Mouse (Mus musculus): ENCODE results near the gene Nfix. TPM values are rescaled to one million over a fixed set of nuclear protein-coding genes. Genes with fewer than 3 reads are reported as not detected.

Gene Nfix
- total RNA-seq, 2 experiments from 2014 or later: 291 to 300 TPM

GRCm38 (mm10) chr8:84722530-84722849 is 77.7 kb downstream of the Nfix start:
- no peak for DNase-seq (ENCODE audit: low spot score in 2 of 2)

GRCm38 (mm10) chr8:84718959-84719690 is 81.0 kb downstream of the Nfix start:
- no peak for DNase-seq (ENCODE audit: low spot score in 2 of 2)

GRCm38 (mm10) chr8:84718476-84718875 is 81.7 kb downstream of the Nfix start:
- DNase-seq (ENCODE audit: low spot score in 2 of 2): no peak

GRCm38 (mm10) chr8:84716790-84717189 is 83.4 kb downstream of the Nfix start:
- no peak for DNase-seq (ENCODE audit: low spot score in 2 of 2)

GRCm38 (mm10) chr8:84715893-84716468 is 84.2 kb downstream of the Nfix start:
- DNase-seq (ENCODE audit: low spot score in 2 of 2): no peak

GRCm38 (mm10) chr8:84714161-84714560 is 86.0 kb downstream of the Nfix start:
- no peak for DNase-seq (ENCODE audit: low spot score in 2 of 2)

GRCm38 (mm10) chr8:84713381-84713780 is 86.8 kb downstream of the Nfix start:
- no peak for DNase-seq (ENCODE audit: low spot score in 2 of 2)

- DNase-seq (ENCODE audit: low spot score in 2 of 2): no peak
Measured at GRCm38 (mm10) chr8:84712759-84713120, 87.4 kb downstream of the Nfix start.

- DNase-seq (ENCODE audit: low spot score in 2 of 2): no peak
Measured at GRCm38 (mm10) chr8:84711933-84712758, 88.0 kb downstream of the Nfix start.

GRCm38 (mm10) chr8:84711312-84711711 is 88.8 kb downstream of the Nfix start:
- no peak for DNase-seq (ENCODE audit: low spot score in 2 of 2)

GRCm38 (mm10) chr8:84709931-84710330 is 90.2 kb downstream of the Nfix start:
- DNase-seq (ENCODE audit: low spot score in 2 of 2): no peak

GRCm38 (mm10) chr8:84708774-84709475 is 91.2 kb downstream of the Nfix start:
- DNase-seq (ENCODE audit: low spot score in 2 of 2): peak; percentile 85 to 88

GRCm38 (mm10) chr8:84708071-84708541 is 92.0 kb downstream of the Nfix start:
- DNase-seq (ENCODE audit: low spot score in 2 of 2): no peak

GRCm38 (mm10) chr8:84707267-84707883 is 92.8 kb downstream of the Nfix start:
- no peak for DNase-seq (ENCODE audit: low spot score in 2 of 2)

- DNase-seq (ENCODE audit: low spot score in 2 of 2): no peak
Measured at GRCm38 (mm10) chr8:84706610-84707266, 93.4 kb downstream of the Nfix start.

- DNase-seq (ENCODE audit: low spot score in 2 of 2): no peak
Measured at GRCm38 (mm10) chr8:84705960-84706359, 94.2 kb downstream of the Nfix start.

GRCm38 (mm10) chr8:84704867-84705831 is 95.0 kb downstream of the Nfix start:
- no peak for DNase-seq (ENCODE audit: low spot score in 2 of 2)

- peak in 1 of 2 experiments; percentile 58 for DNase-seq (ENCODE audit: low spot score in 2 of 2)
Measured at GRCm38 (mm10) chr8:84704356-84704755, 95.8 kb downstream of the Nfix start.
